ENCODE assay signal across 10 mouse cellular contexts in the genomic region with DNA sequence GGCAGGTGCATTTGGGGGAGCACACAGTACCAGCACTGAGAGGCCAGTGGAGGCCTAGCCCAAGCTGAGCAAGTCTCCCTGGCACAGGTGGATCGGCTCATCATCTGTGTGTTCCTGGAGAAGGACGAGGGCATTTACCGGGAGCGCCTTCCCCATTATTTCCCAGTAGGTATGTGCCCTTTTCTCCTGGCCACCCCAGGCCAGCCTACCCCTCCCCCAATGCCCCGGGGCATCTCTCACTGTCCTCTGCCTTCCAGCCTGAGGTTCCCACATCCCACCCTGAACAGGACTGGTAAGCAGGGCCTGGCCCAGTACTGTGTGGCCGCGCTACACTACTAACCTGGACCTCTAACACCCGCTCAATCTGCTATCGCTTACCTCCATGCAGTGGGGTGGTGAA. TPM values are rescaled to one million over a fixed set of nuclear protein-coding genes. Genes with fewer than 3 reads are reported as not detected.
A peak's percentile ranks its signal among the peaks of the same experiment; 100 is the strongest.
DNase-seq lines count a peak whose midpoint lies in the region; ATAC-seq and TF ChIP-seq lines count a peak whose summit lies in the region.
"Had no signal": no experiment of that assay in that cellular context is flagged by ENCODE, and none has a peak within 500 bp of the region (broad histone marks: within the 10 kb centered on the region; RNA-seq: fewer than 3 reads in every experiment).

No protein-coding gene starts in this region.

- H3K9me3 ChIP-seq in intestine, embryonic 14.5 days (ENCODE audit: control insufficient read depth, low read length), result no peaks in the 10 kb centered on the region
- no peaks in the 10 kb centered on the region for H3K9me3 ChIP-seq in intestine, postnatal 0 days (ENCODE audit: control insufficient read depth)
- no peaks in the 10 kb centered on the region for H3K9me3 ChIP-seq in embryonic facial prominence, embryonic 14.5 days (ENCODE audit: control insufficient read depth, low read length)
- no peaks in the 10 kb centered on the region for H3K9me3 ChIP-seq in intestine, embryonic 16.5 days (ENCODE audit: control insufficient read depth, low read length)
- no peaks in the 10 kb centered on the region for H3K9me3 ChIP-seq in midbrain, embryonic 16.5 days (replicated peaks; ENCODE audit: control insufficient read depth, low read length, poor library complexity, severe bottlenecking)
- H3K9me3 ChIP-seq: limb, embryonic 15.5 days had no signal

- DNase-seq in intestine, embryonic 14.5 days (ENCODE audit: low spot score), result no peak
- no peak for DNase-seq in embryonic facial prominence, embryonic 14.5 days (ENCODE audit: low spot score)
- DNase-seq in layer of hippocampus, adult 2 months (ENCODE audit: low spot score in 2 of 2), result no peak
- no peak for DNase-seq in urinary bladder, adult 18-20 months (ENCODE audit: low spot score in 2 of 2)
- DNase-seq: cerebellum, adult 18-20 months had no signal

- H3K27me3 ChIP-seq in intestine, embryonic 14.5 days (replicated peaks; ENCODE audit: control insufficient read depth, insufficient read depth, low read length), result no peaks in the 10 kb centered on the region
- H3K27me3 ChIP-seq in intestine, postnatal 0 days (replicated peaks; ENCODE audit: control insufficient read depth, insufficient read depth, low read length), result no peaks in the 10 kb centered on the region
- H3K27me3 ChIP-seq in embryonic facial prominence, embryonic 14.5 days (replicated peaks; ENCODE audit: control insufficient read depth, insufficient read depth, low read length), result no peaks in the 10 kb centered on the region
- no peaks in the 10 kb centered on the region for H3K27me3 ChIP-seq in intestine, embryonic 16.5 days (replicated peaks; ENCODE audit: control insufficient read depth, insufficient read depth, low read length)
- peaks cover 6% of the 10 kb centered on the region for H3K27me3 ChIP-seq in midbrain, embryonic 16.5 days (ENCODE audit: control insufficient read depth, insufficient read depth, low read depth, low read length)
- H3K27me3 ChIP-seq: limb, embryonic 15.5 days had no signal

- no peak overlapping the region for H3K4me2 ChIP-seq in intestine, embryonic 14.5 days (ENCODE audit: low read length)
- H3K4me2 ChIP-seq in intestine, postnatal 0 days (replicated peaks; ENCODE audit: low read depth), result no peak overlapping the region
- no peak overlapping the region for H3K4me2 ChIP-seq in embryonic facial prominence, embryonic 14.5 days (ENCODE audit: low read depth, low read length)
- H3K4me2 ChIP-seq in intestine, embryonic 16.5 days (ENCODE audit: low read depth, low read length), result no peak overlapping the region
- H3K4me2 ChIP-seq in midbrain, embryonic 16.5 days (ENCODE audit: low read length), result no peak overlapping the region
- H3K4me2 ChIP-seq: limb, embryonic 15.5 days had no signal

- TF ChIP-seq CTCF in intestine, postnatal 0 days (IDR thresholded peaks at IDR 0.05; ENCODE audit: low read depth), result no peak
- no peak for TF ChIP-seq CTCF in layer of hippocampus, adult 2 months (conservative IDR thresholded peaks at IDR 0.05)

- peak; percentile 40 for ATAC-seq in intestine, embryonic 14.5 days (replicated peaks; ENCODE audit: low FRiP score, low TSS enrichment, low read depth)
- no peak for ATAC-seq in intestine, postnatal 0 days
- peak; percentile 21; the same call in 1 of the 2 replicates for ATAC-seq in embryonic facial prominence, embryonic 14.5 days (ENCODE audit: low read depth)
- peak; percentile 29; the same call in 1 of the 2 replicates for ATAC-seq in intestine, embryonic 16.5 days
- ATAC-seq in midbrain, embryonic 16.5 days, result peak; percentile 25; the same call in 1 of the 2 replicates
- ATAC-seq: CD4-positive, CD25-positive, alpha-beta regulatory T cell, adult 4 months had no signal

- H3K4me1 ChIP-seq in intestine, embryonic 14.5 days (replicated peaks; ENCODE audit: control insufficient read depth, insufficient read depth, low read length), result peaks cover 5% of the 10 kb centered on the region
- H3K4me1 ChIP-seq in intestine, postnatal 0 days (replicated peaks; ENCODE audit: control insufficient read depth, insufficient read depth, low read length), result 0 out of 2 replicates have a peak, but pooled peaks cover under 1% of the 10 kb centered on the region
- H3K4me1 ChIP-seq in embryonic facial prominence, embryonic 14.5 days (ENCODE audit: control insufficient read depth, insufficient read depth, low read length), result peaks cover 7% of the 10 kb centered on the region; the same call in 1 of the 2 replicates
- peaks cover 17% of the 10 kb centered on the region for H3K4me1 ChIP-seq in intestine, embryonic 16.5 days (ENCODE audit: control insufficient read depth, insufficient read depth, low read length)
- H3K4me1 ChIP-seq in midbrain, embryonic 16.5 days (ENCODE audit: control insufficient read depth, insufficient read depth, low read length), result no peaks in the 10 kb centered on the region; the same call in 1 of the 2 replicates

- no peak overlapping the region for H3K27ac ChIP-seq in intestine, embryonic 14.5 days (ENCODE audit: low read depth)
- no peak overlapping the region for H3K27ac ChIP-seq in intestine, postnatal 0 days (ENCODE audit: low read depth, low read length)
- H3K27ac ChIP-seq in embryonic facial prominence, embryonic 14.5 days (replicated peaks; ENCODE audit: low read depth, low read length), result no peak overlapping the region
- no peak overlapping the region for H3K27ac ChIP-seq in intestine, embryonic 16.5 days (ENCODE audit: low read length)
- no peak overlapping the region for H3K27ac ChIP-seq in midbrain, embryonic 16.5 days (ENCODE audit: low read length)
- no peak overlapping the region for H3K27ac ChIP-seq in layer of hippocampus, adult 2 months
- H3K27ac ChIP-seq: limb, embryonic 15.5 days had no signal

- no peak overlapping the region for H3K9ac ChIP-seq in intestine, embryonic 14.5 days (ENCODE audit: low read length)
- no peak overlapping the region for H3K9ac ChIP-seq in intestine, postnatal 0 days (ENCODE audit: low read depth, low read length)
- no peak overlapping the region for H3K9ac ChIP-seq in embryonic facial prominence, embryonic 14.5 days (ENCODE audit: low read depth, low read length)
- 0 out of 2 replicates have a peak overlapping the region, but pooled peaks have one; percentile 24 for H3K9ac ChIP-seq in intestine, embryonic 16.5 days (ENCODE audit: low read depth, low read length)
- no peak overlapping the region for H3K9ac ChIP-seq in midbrain, embryonic 16.5 days (ENCODE audit: low read depth, low read length)
- H3K9ac ChIP-seq: limb, embryonic 15.5 days had no signal

- 85% methylated on average over 9 of the region's 9 CpGs for WGBS in intestine, embryonic 14.5 days
- WGBS in intestine, postnatal 0 days, result 84% methylated on average over 9 of the region's 9 CpGs
- 85% methylated on average over 9 of the region's 9 CpGs for WGBS in embryonic facial prominence, embryonic 14.5 days
- 82% methylated on average over 9 of the region's 9 CpGs for WGBS in intestine, embryonic 16.5 days
- WGBS in midbrain, embryonic 16.5 days, result 87% methylated on average over 9 of the region's 9 CpGs

- H3K4me3 ChIP-seq in intestine, embryonic 14.5 days (ENCODE audit: low read depth, low read length), result no peak overlapping the region
- no peak overlapping the region for H3K4me3 ChIP-seq in intestine, postnatal 0 days (ENCODE audit: low read depth, low read length)
- no peak overlapping the region for H3K4me3 ChIP-seq in embryonic facial prominence, embryonic 14.5 days (ENCODE audit: low read depth, low read length)
- no peak overlapping the region for H3K4me3 ChIP-seq in intestine, embryonic 16.5 days (ENCODE audit: low read length)
- H3K4me3 ChIP-seq in midbrain, embryonic 16.5 days (ENCODE audit: low read depth, low read length), result no peak overlapping the region
- no peak overlapping the region for H3K4me3 ChIP-seq in layer of hippocampus, adult 2 months
- H3K4me3 ChIP-seq: limb, embryonic 15.5 days had no signal

- peaks cover 51% of the 10 kb centered on the region for H3K36me3 ChIP-seq in intestine, embryonic 14.5 days (ENCODE audit: control insufficient read depth, insufficient read depth, low read length)
- H3K36me3 ChIP-seq in intestine, postnatal 0 days (ENCODE audit: control insufficient read depth, insufficient read depth), result peaks cover 48% of the 10 kb centered on the region
- H3K36me3 ChIP-seq in embryonic facial prominence, embryonic 14.5 days (ENCODE audit: control insufficient read depth, insufficient read depth, low read length), result peaks cover 49% of the 10 kb centered on the region
- peaks cover 19% of the 10 kb centered on the region for H3K36me3 ChIP-seq in intestine, embryonic 16.5 days (ENCODE audit: control insufficient read depth, insufficient read depth, low read length)
- peaks cover 25% of the 10 kb centered on the region for H3K36me3 ChIP-seq in midbrain, embryonic 16.5 days (ENCODE audit: control insufficient read depth, insufficient read depth, low read length)

RNA-seq across cellular contexts. Expression of a gene that starts 8.7 kb away (rescaled TPM):
- 205 and 224 TPM in 2 replicates for polyA plus RNA-seq in intestine, embryonic 14.5 days (2014; fragmentation: Nextera tagmentation; extraction: Ambion mirVana)
- polyA plus RNA-seq in intestine, postnatal 0 days (2015; fragmentation: Nextera tagmentation; extraction: Ambion mirVana), result 121 and 126 TPM in 2 replicates
- polyA plus RNA-seq in embryonic facial prominence, embryonic 14.5 days (2014; fragmentation: Nextera tagmentation; extraction: Ambion mirVana), result 172 and 199 TPM in 2 replicates
- 162 and 166 TPM in 2 replicates for polyA plus RNA-seq in intestine, embryonic 16.5 days (2015; fragmentation: Nextera tagmentation; extraction: Ambion mirVana)
- 235 and 240 TPM in 2 replicates for polyA plus RNA-seq in midbrain, embryonic 16.5 days (2015; fragmentation: Nextera tagmentation; extraction: Ambion mirVana)
- total RNA-seq in layer of hippocampus, adult 2 months (2021), result 100 to 1,000 TPM; 299 TPM

RNA-seq across cellular contexts. Expression of a gene that starts 20.0 kb away (rescaled TPM):
- polyA plus RNA-seq in intestine, embryonic 14.5 days (2014; fragmentation: Nextera tagmentation; extraction: Ambion mirVana), result 1,241 and 1,347 TPM in 2 replicates
- 2,194 and 2,204 TPM in 2 replicates for polyA plus RNA-seq in intestine, postnatal 0 days (2015; fragmentation: Nextera tagmentation; extraction: Ambion mirVana)
- polyA plus RNA-seq in embryonic facial prominence, embryonic 14.5 days (2014; fragmentation: Nextera tagmentation; extraction: Ambion mirVana), result 995 and 1,073 TPM in 2 replicates
- polyA plus RNA-seq in intestine, embryonic 16.5 days (2015; fragmentation: Nextera tagmentation; extraction: Ambion mirVana), result 1,467 and 1,508 TPM in 2 replicates
- 837 and 884 TPM in 2 replicates for polyA plus RNA-seq in midbrain, embryonic 16.5 days (2015; fragmentation: Nextera tagmentation; extraction: Ambion mirVana)
- total RNA-seq in layer of hippocampus, adult 2 months (2021), result 1,000 to 10,000 TPM in 1 of 2 experiments, 100 to 1,000 TPM in 1; 959 to 1,016 TPM

RNA-seq across cellular contexts. Expression of a gene that starts 43.5 kb away (rescaled TPM):
- polyA plus RNA-seq in intestine, embryonic 14.5 days (2014; fragmentation: Nextera tagmentation; extraction: Ambion mirVana), result 67.4 and 73.0 TPM in 2 replicates
- polyA plus RNA-seq in intestine, postnatal 0 days (2015; fragmentation: Nextera tagmentation; extraction: Ambion mirVana), result 18.6 and 19.7 TPM in 2 replicates
- 47.8 and 48.4 TPM in 2 replicates for polyA plus RNA-seq in embryonic facial prominence, embryonic 14.5 days (2014; fragmentation: Nextera tagmentation; extraction: Ambion mirVana)
- polyA plus RNA-seq in intestine, embryonic 16.5 days (2015; fragmentation: Nextera tagmentation; extraction: Ambion mirVana), result 48.4 and 51.9 TPM in 2 replicates
- 68.1 and 69.6 TPM in 2 replicates for polyA plus RNA-seq in midbrain, embryonic 16.5 days (2015; fragmentation: Nextera tagmentation; extraction: Ambion mirVana)
- 10 to 100 TPM; 34.2 to 38.1 TPM for total RNA-seq in layer of hippocampus, adult 2 months (2021)
